Mouse (Mus musculus) CD4-positive helper T cell, adult 2 months (primary cell): Measurements from ENCODE around the gene Cabp1.
A peak's percentile ranks its signal among the peaks of the same experiment; 100 is the strongest.

ENCODE experiments used
- DNase-seq: peaks from one replicate; pipeline ENCODE4 v3.0.0-alpha.2; 2012; ENCODE audit warnings: low read depth, missing footprints, low spot score

The Cabp1 gene

GRCm38 (mm10) chr5:115127421-115128179 is 66.6 kb downstream of the Cabp1 start:
- DNase-seq = no peak

- DNase-seq = peak; percentile 73
Measured at GRCm38 (mm10) chr5:115126578-115127312, 67.4 kb downstream of the Cabp1 start.

- DNase-seq = peak; percentile 85
Measured at GRCm38 (mm10) chr5:115125211-115125871, 68.8 kb downstream of the Cabp1 start.

GRCm38 (mm10) chr5:115124690-115125089 is 69.5 kb downstream of the Cabp1 start:
- DNase-seq = no peak

- DNase-seq = no peak
Measured at GRCm38 (mm10) chr5:115120978-115121377, 73.2 kb downstream of the Cabp1 start.

GRCm38 (mm10) chr5:115118961-115119570 is 75.1 kb downstream of the Cabp1 start, which contains the start of gene Acads:
Acads (minus strand) TSS chr5:115119346.
- DNase-seq = peak; percentile 88
